ENCODE assay signal across 10 mouse cellular contexts in the genomic region with DNA sequence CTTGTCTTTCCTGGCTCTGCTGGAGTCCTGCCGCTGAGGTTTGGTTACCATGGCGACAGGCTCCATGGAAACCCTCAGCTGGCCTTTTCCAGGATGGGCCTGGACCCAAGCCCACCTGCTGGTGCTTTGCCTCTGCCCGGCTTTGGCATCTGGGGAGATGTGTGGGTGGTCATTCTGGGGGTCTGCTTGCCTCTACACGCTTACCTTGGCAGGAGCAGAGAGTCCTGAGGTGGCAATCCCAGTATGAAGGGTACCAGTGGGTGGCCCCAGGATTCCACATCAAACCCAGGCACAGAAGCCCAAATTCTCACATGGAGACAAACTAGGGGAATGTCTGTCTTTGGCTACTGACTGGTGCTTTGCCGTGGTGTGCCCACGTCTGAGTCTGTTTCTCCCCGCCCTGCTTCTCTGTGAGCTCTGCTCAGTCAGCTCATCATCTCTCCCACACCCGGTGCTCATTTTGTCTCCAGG. TPM values are rescaled to one million over a fixed set of nuclear protein-coding genes. Genes with fewer than 3 reads are reported as not detected.
DNase-seq lines count a peak whose midpoint lies in the region; ATAC-seq lines count a peak whose summit lies in the region.
"Had no signal": no experiment of that assay in that cellular context is flagged by ENCODE, and none has a peak within 500 bp of the region (broad histone marks: within the 10 kb centered on the region; RNA-seq: fewer than 3 reads in every experiment).

No protein-coding gene starts in this region.

- ATAC-seq in forebrain, embryonic 16.5 days: peak; percentile 43
- peak; percentile 77 for ATAC-seq in neural tube, embryonic 12.5 days (ENCODE audit: low FRiP score, low read depth)
- ATAC-seq in megakaryocyte, adult 5-6 weeks (ENCODE audit: poor library complexity, severe bottlenecking): no peak
- ATAC-seq in megakaryocyte-erythroid progenitor cell, adult 5-6 weeks (replicated peaks; ENCODE audit: low FRiP score, low TSS enrichment, poor library complexity, severe bottlenecking): no peak

- peak overlapping the region; percentile 16; the same call in 1 of the 2 replicates for H3K4me2 ChIP-seq in forebrain, embryonic 16.5 days (ENCODE audit: low read length)
- H3K4me2 ChIP-seq in neural tube, embryonic 12.5 days (replicated peaks): peak overlapping the region; percentile 20; the same call in 1 of the 2 replicates
- H3K4me2 ChIP-seq: heart, embryonic 13.5 days had no signal

- H3K9me3 ChIP-seq in forebrain, embryonic 16.5 days (ENCODE audit: control insufficient read depth, low read length): no peaks in the 10 kb centered on the region
- H3K9me3 ChIP-seq in neural tube, embryonic 12.5 days: no peaks in the 10 kb centered on the region
- H3K9me3 ChIP-seq in heart, embryonic 10.5 days: no peaks in the 10 kb centered on the region
- H3K9me3 ChIP-seq: heart, embryonic 13.5 days had no signal

- H3K36me3 ChIP-seq in forebrain, embryonic 16.5 days (ENCODE audit: control insufficient read depth, insufficient read depth): no peaks in the 10 kb centered on the region
- no peaks in the 10 kb centered on the region for H3K36me3 ChIP-seq in neural tube, embryonic 12.5 days
- no peaks in the 10 kb centered on the region for H3K36me3 ChIP-seq in heart, embryonic 10.5 days
- H3K36me3 ChIP-seq: heart, embryonic 13.5 days had no signal

- no peak overlapping the region for H3K4me3 ChIP-seq in forebrain, embryonic 16.5 days (replicated peaks; ENCODE audit: low read length)
- no peak overlapping the region for H3K4me3 ChIP-seq in neural tube, embryonic 12.5 days
- H3K4me3 ChIP-seq in heart, embryonic 10.5 days: no peak overlapping the region
- H3K4me3 ChIP-seq: heart, embryonic 13.5 days; myocyte had no signal

- 5% methylated on average over 8 of the region's 8 CpGs for WGBS in forebrain, embryonic 16.5 days
- 16% methylated on average over 8 of the region's 8 CpGs for WGBS in neural tube, embryonic 12.5 days
- WGBS in heart, embryonic 10.5 days: 36% methylated on average over 8 of the region's 8 CpGs

- H3K27ac ChIP-seq in forebrain, embryonic 16.5 days (ENCODE audit: low read length): peak overlapping the region; percentile 58
- no peak overlapping the region for H3K27ac ChIP-seq in neural tube, embryonic 12.5 days
- H3K27ac ChIP-seq in heart, embryonic 10.5 days: no peak overlapping the region
- H3K27ac ChIP-seq: heart, embryonic 13.5 days had no signal

- peaks cover 30% of the 10 kb centered on the region for H3K27me3 ChIP-seq in forebrain, embryonic 16.5 days (replicated peaks; ENCODE audit: control insufficient read depth, insufficient read depth, low read length)
- H3K27me3 ChIP-seq in neural tube, embryonic 12.5 days (replicated peaks): peaks cover 75% of the 10 kb centered on the region
- peaks cover 79% of the 10 kb centered on the region for H3K27me3 ChIP-seq in heart, embryonic 10.5 days (ENCODE audit: insufficient read depth, poor library complexity, severe bottlenecking)

- H3K4me1 ChIP-seq in forebrain, embryonic 16.5 days (replicated peaks; ENCODE audit: control insufficient read depth, insufficient read depth, low read length): peaks cover 27% of the 10 kb centered on the region
- peaks cover 40% of the 10 kb centered on the region for H3K4me1 ChIP-seq in neural tube, embryonic 12.5 days
- H3K4me1 ChIP-seq in heart, embryonic 10.5 days: peaks cover 16% of the 10 kb centered on the region

- no peak overlapping the region for H3K9ac ChIP-seq in forebrain, embryonic 16.5 days (replicated peaks; ENCODE audit: low read depth, low read length)
- H3K9ac ChIP-seq in neural tube, embryonic 12.5 days: no peak overlapping the region
- H3K9ac ChIP-seq: heart, embryonic 13.5 days had no signal

- peak; percentile 79 to 87 for DNase-seq in cerebellum, postnatal 14 days
- peak; percentile 80 to 84 for DNase-seq in layer of hippocampus, postnatal 36 days
- DNase-seq in urinary bladder, adult 2 months (ENCODE audit: low spot score): no peak
- DNase-seq in heart, embryonic 10.5 days (ENCODE audit: low spot score): no peak

RNA-seq across cellular contexts. Expression of gene Laptm5, which starts 47.0 kb away (rescaled TPM):
- 18.5 and 23.4 TPM in 2 replicates for polyA plus RNA-seq in forebrain, embryonic 16.5 days (2015; fragmentation: Nextera tagmentation; extraction: Ambion mirVana)
- 10 to 100 TPM; 30.3 to 31.0 TPM for total RNA-seq in layer of hippocampus, postnatal 36 days (2021)
- 23.0 and 25.2 TPM in 2 replicates for polyA plus RNA-seq in neural tube, embryonic 12.5 days (2016; fragmentation: Nextera tagmentation; extraction: Ambion mirVana)
- total RNA-seq in megakaryocyte, adult 5-6 weeks (2015): 1,039 and 1,095 TPM in 2 replicates
- 312 and 362 TPM in 2 replicates for total RNA-seq in megakaryocyte, adult 5-6 weeks (2017)
- 111 and 132 TPM in 2 replicates for total RNA-seq in megakaryocyte-erythroid progenitor cell, adult 5-6 weeks (2014; fragmentation: Nextera tagmentation)
- 33.5 and 41.8 TPM in 2 replicates for total RNA-seq in megakaryocyte-erythroid progenitor cell, adult 5-6 weeks (2017)
- 50.5 and 51.9 TPM in 2 replicates for polyA plus RNA-seq in urinary bladder, adult 2 months (2012; rRNA removed)
- polyA plus RNA-seq in heart, embryonic 10.5 days (2016; fragmentation: Nextera tagmentation; extraction: Ambion mirVana): 7.7 and 19.5 TPM in 2 replicates

Comparison
In these comparisons a context has a peak if more than half of its experiments do, and no peak if none do; other contexts are left out.
1. DNase-seq: peak in cerebellum, postnatal 14 days (2 of 2) and layer of hippocampus, postnatal 36 days (2 of 2); none in urinary bladder, adult 2 months (single experiment) and heart, embryonic 10.5 days (single experiment).
2. ATAC-seq: peak in forebrain, embryonic 16.5 days (single experiment) and neural tube, embryonic 12.5 days (single experiment); none in megakaryocyte, adult 5-6 weeks (single experiment) and megakaryocyte-erythroid progenitor cell, adult 5-6 weeks (single experiment).